Mouse (Mus musculus): Measurements from ENCODE around the gene Olfr1532-ps1. TPM values are rescaled to one million over a fixed set of nuclear protein-coding genes. Genes with fewer than 3 reads are reported as not detected.

Olfr1532-ps1 gene
- polyA plus RNA-seq (2015; fragmentation: Nextera tagmentation; extraction: Ambion mirVana): not detected in 2 replicates

DNA sequence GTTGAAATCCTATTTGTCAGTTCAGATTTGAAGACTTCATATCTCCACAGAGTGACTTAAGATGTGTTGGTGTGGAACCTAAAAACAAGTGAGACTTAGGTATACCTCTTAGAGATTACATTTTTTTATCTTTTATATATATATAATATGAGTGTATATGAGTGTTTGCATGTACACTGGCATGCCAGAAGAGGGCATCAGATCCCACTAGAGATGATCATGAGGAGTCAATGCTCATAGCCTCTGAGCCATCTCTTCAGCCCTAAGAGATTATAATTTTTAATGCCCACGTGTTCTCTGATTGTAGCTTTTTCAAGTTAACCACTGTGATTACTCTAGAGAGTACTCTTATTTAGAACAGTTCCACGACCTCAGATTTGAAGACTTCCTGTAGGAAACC is at the start of gene Olfr1532-ps1:
Olfr1532-ps1 (plus strand) TSS at position 326 of the 400 bp plus-strand sequence.

GRCm38 (mm10) chr7:106862885-106863284 is 44.9 kb upstream of the Olfr1532-ps1 start, which contains the start of gene Olfr704:
TSS of gene Olfr704 (plus strand) at chr7:106863185.

DNA sequence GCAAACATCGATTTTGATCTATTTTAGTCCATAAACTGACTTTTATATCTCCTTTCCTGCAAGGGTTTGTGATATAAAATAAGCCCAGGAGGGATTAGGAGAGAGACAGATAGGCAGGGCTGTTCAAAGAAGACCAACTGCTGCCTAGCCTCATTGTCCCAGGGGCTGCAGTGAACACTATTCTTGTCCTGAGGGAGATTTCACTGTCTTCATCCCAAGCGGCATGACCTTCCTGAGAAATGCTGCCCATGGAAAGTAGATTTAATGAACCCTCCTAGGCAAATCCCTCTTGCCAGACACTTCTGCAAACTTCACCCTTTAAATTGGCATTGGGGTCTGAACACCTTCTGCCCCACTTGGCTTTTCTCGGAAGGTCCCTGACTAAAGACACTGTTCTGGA is 31.0 kb upstream of the Olfr1532-ps1 start, which contains the start of gene Olfr705:
Olfr705 (minus strand) TSS at position 101 of the 400 bp plus-strand sequence.

DNA sequence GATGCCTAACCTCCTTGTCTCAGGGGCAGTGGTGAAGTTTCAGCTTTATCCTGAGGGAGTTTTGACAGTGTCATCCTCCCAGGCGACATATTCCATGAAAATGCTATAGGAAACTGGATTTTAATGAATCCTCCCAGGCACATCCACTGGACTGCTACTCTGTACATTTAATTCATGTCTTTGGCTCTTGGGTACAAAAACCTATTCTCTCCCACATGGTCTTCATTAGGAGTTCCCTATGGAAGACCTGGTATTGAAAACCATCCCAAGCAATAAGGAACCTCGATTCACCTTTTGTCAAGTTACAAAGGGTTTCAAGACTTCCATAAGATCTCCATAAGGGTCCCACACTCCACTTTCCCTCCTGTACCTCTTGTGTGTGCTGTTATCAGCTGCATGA is 19.7 kb upstream of the Olfr1532-ps1 start, which contains the start of gene Olfr706:
Olfr706 (minus strand) TSS at position 101 of the 400 bp plus-strand sequence.

GRCm38 (mm10) chr7:106901141-106901540 is 6.7 kb upstream of the Olfr1532-ps1 start, which contains the start of gene Olfr707:
TSS of gene Olfr707 (minus strand) at chr7:106901241.

DNA sequence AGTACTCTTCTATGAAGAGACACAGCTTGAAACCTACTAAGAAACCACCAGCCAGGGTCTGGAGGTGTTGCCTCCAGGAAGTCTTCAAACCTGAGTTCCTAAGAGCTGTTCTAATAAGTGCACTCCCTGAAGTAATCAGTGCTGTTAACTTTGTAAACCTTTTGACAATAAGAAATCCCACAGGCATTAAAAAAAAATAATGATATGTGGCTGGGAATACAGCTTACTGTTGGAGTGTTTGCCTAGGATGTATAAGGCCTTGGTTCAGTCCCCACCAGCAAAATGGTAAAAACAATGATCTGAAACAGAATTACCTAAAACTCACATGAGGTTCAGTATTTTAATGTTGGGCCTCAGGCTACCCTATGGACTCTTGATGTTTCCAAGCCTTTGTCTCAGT is 24.3 kb downstream of the Olfr1532-ps1 start, which contains the start of gene Olfr709-ps1:
Olfr709-ps1 (minus strand) TSS at position 101 of the 400 bp plus-strand sequence.

DNA sequence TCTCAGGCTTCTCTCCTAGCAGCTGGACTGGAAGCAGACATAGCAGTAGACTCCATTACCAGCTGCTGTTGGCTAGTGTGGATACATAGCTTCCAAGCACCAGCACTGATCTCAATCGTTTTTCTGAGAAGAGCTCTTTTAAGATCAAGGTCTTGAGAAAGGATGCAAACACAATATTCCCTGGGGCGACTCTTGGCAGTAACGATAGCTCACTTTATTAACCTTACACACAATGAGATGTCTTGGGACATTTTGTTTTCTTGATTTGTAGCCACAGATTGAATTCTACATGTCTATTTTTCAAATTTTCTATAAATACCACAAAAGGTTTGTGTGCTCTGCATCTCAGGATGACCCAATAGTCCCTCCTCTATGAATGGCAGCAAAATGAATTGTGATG is 40.4 kb downstream of the Olfr1532-ps1 start, which contains the start of gene Olfr710:
Olfr710 (minus strand) TSS at position 101 of the 400 bp plus-strand sequence.

DNA sequence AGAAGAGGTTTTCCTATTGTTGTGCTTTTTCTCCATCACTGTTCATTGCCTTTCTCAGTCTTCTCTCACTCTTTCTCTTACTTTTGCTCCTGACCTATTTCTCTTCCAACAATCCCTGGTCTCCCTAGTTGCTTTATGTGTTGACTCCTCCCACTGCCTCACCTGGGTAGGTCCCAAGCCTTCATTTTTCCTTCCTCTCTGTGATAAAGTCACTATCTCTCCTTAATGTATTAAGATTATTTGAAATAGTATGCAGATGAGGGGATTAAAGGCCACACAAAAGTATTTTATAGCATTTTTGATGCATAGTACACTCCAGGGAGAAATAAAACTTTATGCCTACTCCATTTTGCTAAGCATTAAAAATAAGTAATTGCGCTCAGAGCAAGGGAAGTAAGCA is 56.0 kb downstream of the Olfr1532-ps1 start, which contains the start of gene Olfr6:
Olfr6 (minus strand) TSS at position 101 of the 400 bp plus-strand sequence.

Other genes starting within 250 kb of the Olfr1532-ps1 start
- gene Olfr693, start 227.4 kb upstream of the Olfr1532-ps1 start, polyA plus RNA-seq (2015; fragmentation: Nextera tagmentation; extraction: Ambion mirVana): 0.05 TPM in 1 of 2 replicates, not detected in the other
- gene Olfr694, start 216.2 kb upstream of the Olfr1532-ps1 start, polyA plus RNA-seq (2015; fragmentation: Nextera tagmentation; extraction: Ambion mirVana): not detected in 2 replicates
- not detected in 2 replicates for gene Olfr695, start 191.6 kb upstream of the Olfr1532-ps1 start, polyA plus RNA-seq (2015; fragmentation: Nextera tagmentation; extraction: Ambion mirVana)
- not detected in 2 replicates for gene Olfr697, start 165.6 kb upstream of the Olfr1532-ps1 start, polyA plus RNA-seq (2015; fragmentation: Nextera tagmentation; extraction: Ambion mirVana)
- not detected in 2 replicates for gene Olfr698, start 152.6 kb upstream of the Olfr1532-ps1 start, polyA plus RNA-seq (2015; fragmentation: Nextera tagmentation; extraction: Ambion mirVana)
- not detected in 2 replicates for gene Olfr699, start 114.8 kb upstream of the Olfr1532-ps1 start, polyA plus RNA-seq (2015; fragmentation: Nextera tagmentation; extraction: Ambion mirVana)
- gene Olfr700, start 99.2 kb upstream of the Olfr1532-ps1 start, polyA plus RNA-seq (2015; fragmentation: Nextera tagmentation; extraction: Ambion mirVana): not detected in 2 replicates
- not detected in 2 replicates for gene Olfr701, start 93.9 kb upstream of the Olfr1532-ps1 start, polyA plus RNA-seq (2015; fragmentation: Nextera tagmentation; extraction: Ambion mirVana)
- not detected in 2 replicates for gene Olfr702, start 74.1 kb upstream of the Olfr1532-ps1 start, polyA plus RNA-seq (2015; fragmentation: Nextera tagmentation; extraction: Ambion mirVana)
- gene Olfr703, start 64.6 kb upstream of the Olfr1532-ps1 start, polyA plus RNA-seq (2015; fragmentation: Nextera tagmentation; extraction: Ambion mirVana): not detected in 2 replicates
- gene Olfr704, start 44.8 kb upstream of the Olfr1532-ps1 start, polyA plus RNA-seq (2015; fragmentation: Nextera tagmentation; extraction: Ambion mirVana): not detected in 2 replicates
- gene Olfr705, start 31.1 kb upstream of the Olfr1532-ps1 start, polyA plus RNA-seq (2015; fragmentation: Nextera tagmentation; extraction: Ambion mirVana): not detected in 2 replicates
- gene Olfr706, start 19.8 kb upstream of the Olfr1532-ps1 start, polyA plus RNA-seq (2015; fragmentation: Nextera tagmentation; extraction: Ambion mirVana): not detected in 2 replicates
- gene Olfr707, start 6.8 kb upstream of the Olfr1532-ps1 start, polyA plus RNA-seq (2015; fragmentation: Nextera tagmentation; extraction: Ambion mirVana): not detected in 2 replicates
- not detected in 2 replicates for gene Olfr709-ps1, start 24.2 kb downstream of the Olfr1532-ps1 start, polyA plus RNA-seq (2015; fragmentation: Nextera tagmentation; extraction: Ambion mirVana)
- gene Olfr710, start 40.3 kb downstream of the Olfr1532-ps1 start, polyA plus RNA-seq (2015; fragmentation: Nextera tagmentation; extraction: Ambion mirVana): not detected in 2 replicates
- not detected in 2 replicates for gene Olfr6, start 55.9 kb downstream of the Olfr1532-ps1 start, polyA plus RNA-seq (2015; fragmentation: Nextera tagmentation; extraction: Ambion mirVana)
- gene Olfr711, start 67.5 kb downstream of the Olfr1532-ps1 start, polyA plus RNA-seq (2015; fragmentation: Nextera tagmentation; extraction: Ambion mirVana): not detected in 2 replicates
- not detected in 2 replicates for gene Olfr2, start 98.1 kb downstream of the Olfr1532-ps1 start, polyA plus RNA-seq (2015; fragmentation: Nextera tagmentation; extraction: Ambion mirVana)
- gene Olfr713, start 123.2 kb downstream of the Olfr1532-ps1 start, polyA plus RNA-seq (2015; fragmentation: Nextera tagmentation; extraction: Ambion mirVana): not detected in 2 replicates
- gene Olfr714, start 163.0 kb downstream of the Olfr1532-ps1 start, polyA plus RNA-seq (2015; fragmentation: Nextera tagmentation; extraction: Ambion mirVana): not detected in 2 replicates
- not detected in 2 replicates for gene Olfr17, start 185.2 kb downstream of the Olfr1532-ps1 start, polyA plus RNA-seq (2015; fragmentation: Nextera tagmentation; extraction: Ambion mirVana)
- not detected in 2 replicates for gene Olfr715b, start 202.4 kb downstream of the Olfr1532-ps1 start, polyA plus RNA-seq (2015; fragmentation: Nextera tagmentation; extraction: Ambion mirVana)
- gene Olfr715, start 223.1 kb downstream of the Olfr1532-ps1 start, polyA plus RNA-seq (2015; fragmentation: Nextera tagmentation; extraction: Ambion mirVana): not detected in 2 replicates
- not detected in 2 replicates for gene Olfr716, start 230.3 kb downstream of the Olfr1532-ps1 start, polyA plus RNA-seq (2015; fragmentation: Nextera tagmentation; extraction: Ambion mirVana)